Mouse (Mus musculus): Measurements from ENCODE around the gene Camta2.

Gene Camta2

GRCm38 (mm10) chr11:70687601-70688199, at the start of gene Camta2:
Gene Camta2, minus strand, starts transcription at chr11:70688105.
- DNase-seq (ENCODE audit: low read depth): no peak

GRCm38 (mm10) chr11:70733256-70733655, 45.4 kb upstream of the Camta2 start:
- DNase-seq (ENCODE audit: low read depth): no peak

- no peak for DNase-seq (ENCODE audit: low read depth)
Observed at GRCm38 (mm10) chr11:70731178-70731577, 43.3 kb upstream of the Camta2 start.

- no peak for DNase-seq (ENCODE audit: low read depth)
Observed at GRCm38 (mm10) chr11:70730427-70731038, 42.6 kb upstream of the Camta2 start.

- DNase-seq (ENCODE audit: low read depth): no peak
Observed at GRCm38 (mm10) chr11:70727385-70727784, 39.5 kb upstream of the Camta2 start.

GRCm38 (mm10) chr11:70726585-70726984, 38.7 kb upstream of the Camta2 start:
- no peak for DNase-seq (ENCODE audit: low read depth)

GRCm38 (mm10) chr11:70724706-70725105, 36.8 kb upstream of the Camta2 start:
- no peak for DNase-seq (ENCODE audit: low read depth)

GRCm38 (mm10) chr11:70721072-70721471, 33.2 kb upstream of the Camta2 start:
- no peak for DNase-seq (ENCODE audit: low read depth)

- no peak for DNase-seq (ENCODE audit: low read depth)
Observed at GRCm38 (mm10) chr11:70720567-70720966, 32.7 kb upstream of the Camta2 start.

- DNase-seq (ENCODE audit: low read depth): no peak
Observed at GRCm38 (mm10) chr11:70718481-70718880, 30.6 kb upstream of the Camta2 start.

- peak; percentile 24 for DNase-seq (ENCODE audit: low read depth)
Observed at GRCm38 (mm10) chr11:70715832-70716231, 27.9 kb upstream of the Camta2 start.

GRCm38 (mm10) chr11:70713222-70713621, 25.3 kb upstream of the Camta2 start:
- no peak for DNase-seq (ENCODE audit: low read depth)

- no peak for DNase-seq (ENCODE audit: low read depth)
Observed at GRCm38 (mm10) chr11:70711026-70711425, 23.1 kb upstream of the Camta2 start.

- no peak for DNase-seq (ENCODE audit: low read depth)
Observed at GRCm38 (mm10) chr11:70706127-70706526, 18.2 kb upstream of the Camta2 start.

GRCm38 (mm10) chr11:70702781-70703180, 14.9 kb upstream of the Camta2 start:
- DNase-seq (ENCODE audit: low read depth): no peak

- no peak for DNase-seq (ENCODE audit: low read depth)
Observed at GRCm38 (mm10) chr11:70701984-70702733, 14.3 kb upstream of the Camta2 start.

GRCm38 (mm10) chr11:70701221-70701955, 13.5 kb upstream of the Camta2 start:
- DNase-seq (ENCODE audit: low read depth): no peak

- DNase-seq (ENCODE audit: low read depth): no peak
Observed at GRCm38 (mm10) chr11:70700613-70701012, 12.7 kb upstream of the Camta2 start.

GRCm38 (mm10) chr11:70699722-70700556, 12.0 kb upstream of the Camta2 start, which contains the start of the genes Inca1 and Kif1c:
Gene Inca1, minus strand, starts transcription at chr11:70700155.
Gene Kif1c, plus strand, starts transcription at chr11:70700548.
- DNase-seq (ENCODE audit: low read depth): peak; percentile 83

GRCm38 (mm10) chr11:70699051-70699450, 11.1 kb upstream of the Camta2 start:
- DNase-seq (ENCODE audit: low read depth): no peak

- no peak for DNase-seq (ENCODE audit: low read depth)
Observed at GRCm38 (mm10) chr11:70697376-70697775, 9.5 kb upstream of the Camta2 start.

Data from fibroblast of lung, adult 2 months (primary cell).